Mouse (Mus musculus): ENCODE data around the gene Atg2a. TPM values are rescaled to one million over a fixed set of nuclear protein-coding genes. Genes with fewer than 3 reads are reported as not detected.
"Not testable (repeated sequence)": the region's sequence is repeated elsewhere in the genome, so short reads cannot be mapped to it uniquely, and the experiment has no call there.

Gene Atg2a
- polyA plus RNA-seq, 1 experiment from 2014 or later, result 8.9 TPM

GRCm38 (mm10) chr19:6280554-6280953 is 39.1 kb downstream of the Atg2a start:
- peaks cover 32% of the 10 kb centered on the region for H3K4me1 ChIP-seq
- no peak for ATAC-seq
- peak overlapping the region; percentile 85; the same call in 1 of the 2 replicates for H3K9ac ChIP-seq
- no peaks in the 10 kb centered on the region for H3K9me3 ChIP-seq (replicated peaks)
- H3K4me3 ChIP-seq, result no peak overlapping the region
- H3K36me3 ChIP-seq (ENCODE audit: poor library complexity, severe bottlenecking), result peaks cover 60% of the 10 kb centered on the region
- no peak overlapping the region for H3K4me2 ChIP-seq
- 83% methylated on average over 7 of the region's 7 CpGs for WGBS
- no peak overlapping the region for H3K27ac ChIP-seq
- H3K27me3 ChIP-seq, result no peaks in the 10 kb centered on the region

DNA sequence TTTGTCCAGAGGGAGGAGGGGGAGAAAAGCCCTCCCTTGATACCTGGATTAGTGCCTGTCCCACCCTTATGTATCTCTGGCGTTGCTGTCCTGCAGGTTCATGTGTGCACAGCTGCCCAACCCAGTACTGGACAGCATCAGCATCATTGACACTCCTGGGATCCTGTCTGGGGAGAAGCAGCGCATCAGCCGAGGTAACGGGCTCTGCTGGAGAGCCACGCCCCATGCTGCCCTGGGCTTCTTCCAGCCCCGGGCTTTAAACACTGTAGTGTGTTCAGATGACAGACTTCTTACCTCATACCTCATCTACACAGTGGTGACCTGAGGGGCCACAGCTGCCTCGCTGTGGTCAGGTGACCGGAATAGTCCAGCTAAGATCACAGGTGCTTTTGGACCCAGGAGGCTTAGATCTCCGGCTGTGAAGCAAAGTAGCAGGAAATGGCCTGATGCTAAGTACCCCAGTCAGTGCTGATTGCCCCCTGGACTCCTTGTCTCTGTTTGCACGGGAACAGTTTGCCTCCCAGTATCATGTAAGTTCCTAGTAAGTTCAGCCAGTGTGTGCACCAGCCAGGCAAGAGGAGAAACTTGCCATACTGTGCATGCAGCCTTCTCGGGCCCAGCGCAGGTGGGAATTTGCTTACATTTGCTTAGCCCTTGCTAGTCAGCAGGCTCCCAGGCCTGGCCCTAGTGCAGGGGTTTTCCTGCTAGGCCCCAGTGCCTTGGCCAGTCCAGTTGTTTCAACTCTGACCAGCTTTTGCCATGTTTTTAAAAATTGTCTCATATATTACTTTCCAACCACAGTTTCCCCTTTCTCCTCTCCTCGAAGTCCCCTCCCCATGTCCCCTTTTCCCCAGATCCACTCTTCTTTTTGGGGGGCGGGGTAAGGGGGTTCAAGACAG is 39.9 kb downstream of the Atg2a start:
- Histone ChIP-seq H3K9me3 (replicated peaks) (no peaks in the 10 kb centered on the region), H3K27me3 (no peaks in the 10 kb centered on the region), H3K4me2 (no peak overlapping the region), H3K27ac (no peak overlapping the region), H3K4me3 (no peak overlapping the region), H3K9ac (no peak overlapping the region), H3K4me1 (peaks cover 26% of the 10 kb centered on the region), H3K36me3 (ENCODE audit: poor library complexity, severe bottlenecking) (peaks cover 69% of the 10 kb centered on the region)
- no peak for ATAC-seq
- 88% methylated on average over 14 of the region's 14 CpGs for WGBS

GRCm38 (mm10) chr19:6283001-6283400 is 41.5 kb downstream of the Atg2a start:
- 96% methylated on average over 5 of the region's 5 CpGs for WGBS
- peaks cover 83% of the 10 kb centered on the region for H3K36me3 ChIP-seq (ENCODE audit: poor library complexity, severe bottlenecking)
- H3K4me3 ChIP-seq, result no peak overlapping the region

DNA sequence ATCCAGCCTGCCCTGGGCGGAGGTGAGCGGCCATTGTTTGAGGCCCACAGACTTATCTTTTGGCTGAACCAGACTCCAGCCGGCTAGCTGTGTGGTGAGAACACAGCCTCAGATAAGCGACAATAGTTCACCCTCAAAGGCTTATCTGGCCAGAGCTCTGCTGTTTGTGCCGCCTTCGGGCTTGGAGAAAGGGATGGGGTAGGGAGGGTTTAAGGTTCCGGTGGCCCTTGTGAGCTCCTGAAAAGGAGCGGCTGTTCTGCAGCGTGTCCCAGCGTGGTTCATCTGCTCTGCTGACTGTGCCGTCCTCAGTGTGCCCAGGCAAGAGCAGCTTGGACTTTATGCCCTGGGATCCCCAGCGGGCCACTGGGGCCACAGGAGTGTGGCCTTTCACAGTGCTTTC is 43.0 kb downstream of the Atg2a start:
- Histone ChIP-seq H3K27me3 (no peaks in the 10 kb centered on the region), H3K9me3 (replicated peaks) (no peaks in the 10 kb centered on the region), H3K4me1 (peaks cover 6% of the 10 kb centered on the region), H3K27ac (no peak overlapping the region), H3K9ac (no peak overlapping the region), H3K36me3 (ENCODE audit: poor library complexity, severe bottlenecking) (peaks cover 93% of the 10 kb centered on the region), H3K4me3 (no peak overlapping the region), H3K4me2 (no peak overlapping the region)
- no peak for ATAC-seq
- 87% methylated on average over 12 of the region's 12 CpGs for WGBS

More at GRCm38 (mm10) chr19:6283001-6283400, 41.5 kb downstream of the Atg2a start:
- no peaks in the 10 kb centered on the region for H3K27me3 ChIP-seq
- no peak overlapping the region for H3K27ac ChIP-seq
- H3K9me3 ChIP-seq (replicated peaks), result no peaks in the 10 kb centered on the region
- peaks cover 21% of the 10 kb centered on the region for H3K4me1 ChIP-seq
- ATAC-seq, result no peak
- no peak overlapping the region for H3K4me2 ChIP-seq
- no peak overlapping the region for H3K9ac ChIP-seq

DNA sequence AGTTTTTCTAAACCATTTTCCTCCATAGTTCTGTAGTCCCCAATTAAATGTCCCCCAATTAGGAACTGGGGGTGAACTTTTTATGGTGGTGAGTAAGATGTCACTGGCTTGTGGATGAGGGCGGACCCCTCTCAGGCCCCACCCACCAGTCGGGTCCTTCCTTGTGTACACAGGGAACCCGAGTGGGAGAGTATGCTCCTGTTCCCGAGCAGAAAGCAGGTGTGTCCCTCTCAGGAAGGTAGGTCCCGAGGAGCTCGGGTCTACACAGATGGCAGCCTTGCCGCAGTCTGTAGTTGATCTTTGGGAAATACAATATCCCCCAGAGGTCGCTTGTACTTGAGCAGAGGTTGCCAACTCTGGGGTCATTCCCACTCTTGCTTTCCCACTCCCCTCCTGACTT is 43.8 kb downstream of the Atg2a start:
- Histone ChIP-seq H3K4me2 (no peak overlapping the region), H3K4me3 (no peak overlapping the region), H3K9ac (no peak overlapping the region), H3K27ac (no peak overlapping the region), H3K9me3 (replicated peaks) (no peaks in the 10 kb centered on the region), H3K36me3 (ENCODE audit: poor library complexity, severe bottlenecking) (peaks cover 93% of the 10 kb centered on the region), H3K4me1 (no peaks in the 10 kb centered on the region; the same call in 1 of the 2 replicates), H3K27me3 (no peaks in the 10 kb centered on the region)
- ATAC-seq, result no peak
- 87% methylated on average over 8 of the region's 8 CpGs for whole genome bisulfite sequencing

DNA sequence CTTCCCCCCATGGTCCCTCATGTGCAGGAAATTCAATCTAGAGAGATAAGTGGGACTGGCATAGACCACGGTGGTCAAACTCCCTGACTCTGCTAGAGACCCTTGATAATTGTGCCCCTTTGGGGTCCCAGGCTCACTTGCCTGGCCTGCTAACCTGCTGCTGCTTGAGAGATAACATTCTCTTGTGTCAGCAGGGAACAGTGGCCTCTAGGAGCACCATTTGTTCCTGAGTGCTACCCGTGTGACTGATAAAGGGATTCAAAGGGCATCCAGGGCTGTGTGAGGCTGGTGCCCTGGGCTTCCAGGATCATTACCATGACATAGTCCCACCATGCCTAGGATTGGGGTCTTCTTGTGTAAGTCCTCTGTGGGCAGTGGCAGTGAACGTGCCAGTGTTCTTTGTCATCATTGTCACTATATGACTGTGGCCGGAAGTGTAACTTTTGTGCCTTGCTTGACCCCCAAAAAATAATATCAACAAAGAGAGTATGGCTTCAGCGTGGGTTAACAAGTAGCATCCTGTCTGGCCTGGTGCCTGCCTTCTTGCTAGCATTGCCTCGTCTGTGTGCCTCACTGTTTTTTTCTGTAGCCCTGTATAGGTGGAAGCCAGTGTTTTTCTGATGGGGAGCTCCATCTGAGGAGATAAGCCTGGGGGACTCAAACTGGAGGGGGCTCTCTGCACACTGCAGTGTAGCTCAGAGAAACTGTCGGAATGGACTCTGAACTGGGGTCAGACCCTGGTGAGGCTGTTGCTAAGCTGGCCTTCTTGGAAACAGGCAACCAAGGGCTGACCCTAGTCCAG is 44.4 kb downstream of the Atg2a start:
- no peaks in the 10 kb centered on the region for H3K4me1 ChIP-seq
- no peaks in the 10 kb centered on the region for H3K27me3 ChIP-seq
- H3K4me3 ChIP-seq, result no peak overlapping the region
- H3K9me3 ChIP-seq (replicated peaks), result no peaks in the 10 kb centered on the region
- no peak overlapping the region for H3K27ac ChIP-seq
- 85% methylated on average over 7 of the region's 7 CpGs for WGBS
- H3K36me3 ChIP-seq (ENCODE audit: poor library complexity, severe bottlenecking), result peaks cover 88% of the 10 kb centered on the region
- H3K4me2 ChIP-seq, result no peak overlapping the region
- H3K9ac ChIP-seq, result no peak overlapping the region
- no peak for ATAC-seq

- 91% methylated on average over 19 of the region's 19 CpGs for WGBS
- no peak overlapping the region for H3K9ac ChIP-seq
- no peak overlapping the region for H3K4me2 ChIP-seq
These were observed 45.2 kb downstream of the Atg2a start for GRCm38 (mm10) chr19:6286434-6287401.

GRCm38 (mm10) chr19:6288236-6288894 is 46.9 kb downstream of the Atg2a start:
- no peaks in the 10 kb centered on the region for H3K4me1 ChIP-seq
- no peak for ATAC-seq
- H3K36me3 ChIP-seq (ENCODE audit: poor library complexity, severe bottlenecking), result peaks cover 86% of the 10 kb centered on the region
- no peak overlapping the region for H3K4me2 ChIP-seq
- H3K27ac ChIP-seq, result no peak overlapping the region
- H3K4me3 ChIP-seq, result no peak overlapping the region
- H3K27me3 ChIP-seq, result no peaks in the 10 kb centered on the region
- 80% methylated on average over 13 of the region's 13 CpGs for WGBS
- H3K9ac ChIP-seq, result no peak overlapping the region
- H3K9me3 ChIP-seq (replicated peaks), result no peaks in the 10 kb centered on the region

More at GRCm38 (mm10) chr19:6286434-6287401, 45.2 kb downstream of the Atg2a start:
- peaks cover 88% of the 10 kb centered on the region for H3K36me3 ChIP-seq (ENCODE audit: poor library complexity, severe bottlenecking)
- H3K4me3 ChIP-seq, result no peak overlapping the region
- ATAC-seq, result no peak
- H3K27me3 ChIP-seq, result no peaks in the 10 kb centered on the region
- no peaks in the 10 kb centered on the region for H3K9me3 ChIP-seq (replicated peaks)
- no peak overlapping the region for H3K27ac ChIP-seq
- H3K4me1 ChIP-seq, result no peaks in the 10 kb centered on the region

GRCm38 (mm10) chr19:6289696-6290238 is 48.3 kb downstream of the Atg2a start:
- H3K27me3 ChIP-seq, result no peaks in the 10 kb centered on the region
- H3K4me1 ChIP-seq, result no peaks in the 10 kb centered on the region
- no peak overlapping the region for H3K27ac ChIP-seq
- no peak overlapping the region for H3K4me2 ChIP-seq
- no peak overlapping the region for H3K9ac ChIP-seq
- WGBS, result 93% methylated on average over 14 of the region's 14 CpGs
- no peaks in the 10 kb centered on the region for H3K9me3 ChIP-seq (replicated peaks)
- no peak for ATAC-seq
- no peak overlapping the region for H3K4me3 ChIP-seq
- H3K36me3 ChIP-seq (ENCODE audit: poor library complexity, severe bottlenecking), result peaks cover 86% of the 10 kb centered on the region

DNA sequence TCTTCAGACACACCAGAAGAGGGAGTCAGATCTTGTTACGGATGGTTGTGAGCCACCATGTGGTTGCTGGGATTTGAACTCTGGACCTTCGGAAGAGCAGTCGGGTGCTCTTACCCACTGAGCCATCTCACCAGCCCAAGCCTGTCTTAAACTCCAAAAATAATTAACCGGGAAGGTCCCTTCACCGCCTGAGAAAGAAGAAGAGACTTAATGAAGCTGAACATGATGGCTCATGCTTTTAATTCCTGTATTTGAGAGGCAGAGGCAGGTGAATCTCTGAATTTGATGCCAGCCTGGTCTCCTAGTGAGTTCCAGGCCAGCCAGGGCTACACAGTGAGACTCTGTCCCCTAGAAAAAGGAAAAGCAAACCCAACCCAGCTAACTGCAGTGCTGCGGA is 49.2 kb downstream of the Atg2a start:
- H3K4me2 ChIP-seq; H3K9me3 ChIP-seq (replicated peaks); H3K4me3 ChIP-seq; H3K4me1 ChIP-seq; H3K9ac ChIP-seq; ATAC-seq; H3K27ac ChIP-seq; H3K27me3 ChIP-seq: not testable (repeated sequence)
- 93% methylated on average over 5 of the region's 6 CpGs for WGBS
- H3K36me3 ChIP-seq (ENCODE audit: poor library complexity, severe bottlenecking), result peaks cover 86% of the 10 kb centered on the region
